Mouse (Mus musculus) brain, embryonic 14.5 days (tissue): ENCODE measurements at regions not wholly inside any gene's neighbourhood (a gene's known extent, or its start where the extent isn't known, plus 50 kb on each side); places are given as distances from the start of the nearest gene placed in this dataset.

ENCODE experiments used
- DNase-seq: peaks from one replicate; pipeline ENCODE4 v3.0.0-alpha.2; 2011; ENCODE audit warnings: low read depth
- CTCF ChIP-seq: fragments of 200-500 bp; IDR thresholded peaks from 2 replicates; pipeline ENCODE4 v1.5.1; 2012; ENCODE audit warnings: inconsistent platforms, mild to moderate bottlenecking, moderate library complexity, borderline replicate concordance; ENCODE audit not compliant: insufficient read depth, insufficient read length; ENCODE audit errors: extremely low read depth
- POLR2A ChIP-seq: fragments of 200-500 bp; IDR thresholded peaks from 2 replicates; pipeline ENCODE4 v1.6.1; 2012; ENCODE audit warnings: mild to moderate bottlenecking, inconsistent platforms, borderline replicate concordance; ENCODE audit not compliant: poor library complexity, insufficient read depth, insufficient read length, severe bottlenecking; ENCODE audit errors: extremely low read depth

DNA sequence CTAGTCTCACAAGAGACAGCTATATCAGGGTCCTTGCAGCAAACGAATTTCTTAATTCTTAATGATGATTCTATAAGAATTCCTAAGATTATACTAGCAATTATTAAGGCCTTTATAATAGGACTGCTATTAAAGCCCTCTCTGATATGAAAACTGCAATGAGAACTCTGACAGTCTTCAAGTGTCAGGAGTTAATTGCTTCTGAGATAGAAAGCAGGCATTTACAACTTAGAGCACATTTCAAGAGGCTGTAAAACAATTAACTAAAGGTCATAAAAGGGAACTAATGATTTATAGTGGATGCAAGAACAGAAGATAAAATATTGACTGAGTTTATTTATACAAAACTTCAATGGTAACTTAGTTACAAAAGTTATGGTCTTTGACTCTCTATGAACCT, 84.9 kb upstream of the Phlpp1 start:
- DNase-seq: no peak
- TF ChIP-seq CTCF: no peak
- TF ChIP-seq POLR2A: no peak

DNA sequence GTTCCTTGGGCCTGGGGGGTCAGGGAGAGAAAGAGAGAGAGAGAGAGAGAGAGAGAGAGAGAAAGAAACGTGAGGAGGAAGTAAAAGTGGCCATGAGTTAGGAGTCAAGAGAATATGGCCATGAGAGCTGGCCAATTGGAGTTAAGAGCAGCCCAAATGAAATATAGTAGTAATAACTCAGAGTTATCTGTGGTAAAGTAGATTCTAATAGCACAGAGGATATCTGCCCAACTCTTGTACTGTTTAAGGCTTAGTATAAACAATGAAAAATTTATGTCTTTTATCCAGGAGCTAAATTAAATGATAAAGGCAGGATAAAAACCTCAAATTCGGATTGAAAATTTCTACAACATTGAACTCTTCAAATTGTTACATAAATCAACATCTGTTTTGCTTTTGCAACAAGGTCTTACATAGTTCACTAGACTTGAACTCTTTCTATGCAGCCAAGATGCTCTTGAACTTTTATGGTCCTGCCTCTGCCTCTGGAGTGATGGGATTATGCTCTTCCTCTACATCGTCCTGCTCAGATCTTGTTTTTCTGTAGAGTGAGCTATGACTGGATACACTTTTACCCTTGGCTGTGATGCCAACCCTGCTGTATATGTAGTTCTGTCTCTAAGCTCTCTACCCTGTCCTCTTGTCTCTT, 78.5 kb upstream of the Phlpp1 start:
- no peak for DNase-seq
- no peak for TF ChIP-seq POLR2A
- no peak for TF ChIP-seq CTCF

DNA sequence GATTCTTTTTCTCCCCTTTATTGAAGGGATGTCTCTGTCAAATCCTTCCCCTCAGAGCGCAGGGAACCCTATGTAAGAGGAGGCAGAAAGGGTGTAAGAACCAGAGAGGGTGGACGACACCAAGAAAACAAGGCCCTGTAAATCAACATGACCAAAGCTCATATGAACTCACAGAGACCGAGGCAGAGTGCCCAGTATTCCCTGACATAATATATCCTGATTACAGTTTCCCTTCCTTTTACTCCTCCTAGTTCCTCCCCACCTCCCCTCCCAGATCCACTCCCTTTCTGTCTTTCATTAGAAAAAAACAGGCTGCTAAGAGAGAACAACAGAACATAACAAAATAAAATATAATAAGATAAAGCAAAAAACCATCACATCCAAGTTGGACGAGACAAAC, 77.7 kb upstream of the Phlpp1 start:
- TF ChIP-seq CTCF (no peak), POLR2A (no peak)
- no peak for DNase-seq

DNA sequence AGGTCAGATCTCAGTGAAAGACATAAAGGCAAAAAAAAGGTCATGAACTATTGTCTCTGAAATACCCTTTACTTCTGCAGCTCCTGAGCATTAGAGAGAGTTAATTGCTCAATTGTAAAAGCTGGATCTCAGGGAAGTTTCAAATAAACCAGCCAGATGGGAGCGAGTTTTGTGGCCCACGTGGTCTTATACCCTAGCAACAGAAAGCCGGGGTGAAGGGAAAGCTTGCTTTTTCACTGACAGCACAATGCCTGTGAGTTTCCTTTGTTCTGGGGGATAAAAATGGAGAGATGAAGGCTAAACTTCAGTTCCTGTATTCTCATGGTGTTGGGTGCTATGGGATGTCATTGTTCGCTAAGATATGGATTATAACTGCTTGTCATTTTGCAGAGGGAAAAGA, 75.2 kb upstream of the Phlpp1 start:
- TF ChIP-seq CTCF: no peak
- peak; percentile 75 for DNase-seq

DNA sequence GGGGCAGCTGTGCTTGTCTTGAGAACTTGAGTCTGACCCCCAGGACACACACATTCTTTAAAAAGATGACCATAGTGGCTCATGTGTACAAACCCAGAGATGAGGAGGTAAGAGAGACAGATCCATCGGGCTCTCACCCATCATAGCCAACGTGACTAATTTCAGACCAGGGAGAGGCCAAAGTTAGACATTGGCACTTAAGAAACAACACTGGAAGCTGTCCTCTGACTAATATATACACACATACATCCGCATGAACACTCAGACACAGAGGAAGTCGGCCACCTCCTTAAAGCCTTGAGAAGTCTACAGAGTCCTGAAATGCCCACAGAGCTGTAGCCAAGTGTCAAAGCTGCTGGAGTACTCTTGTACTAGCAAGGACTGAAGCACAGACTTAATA, 74.4 kb upstream of the Phlpp1 start:
- DNase-seq: no peak
- TF ChIP-seq CTCF (no peak), POLR2A (no peak)

DNA sequence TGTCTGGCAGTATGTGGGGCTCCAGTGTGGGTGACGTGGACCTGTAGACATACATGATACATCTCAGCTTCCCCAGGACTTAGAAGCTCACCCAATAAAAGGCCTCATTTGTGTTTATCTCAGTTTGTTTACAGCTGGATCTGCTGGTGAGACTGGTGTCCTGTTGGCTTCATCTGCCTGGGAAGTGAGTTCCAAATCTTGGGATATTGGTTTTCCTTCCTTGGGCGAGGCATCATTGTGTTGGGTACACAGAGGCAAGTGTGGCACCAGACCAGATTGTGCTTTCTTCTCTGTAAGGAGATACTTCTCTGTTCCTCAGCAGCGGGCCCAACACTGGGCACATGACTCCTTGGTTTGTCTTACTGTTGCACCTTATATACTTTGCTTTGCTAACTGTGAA, 70.9 kb upstream of the Phlpp1 start:
- no peak for DNase-seq
- TF ChIP-seq POLR2A (no peak), CTCF (no peak)

DNA sequence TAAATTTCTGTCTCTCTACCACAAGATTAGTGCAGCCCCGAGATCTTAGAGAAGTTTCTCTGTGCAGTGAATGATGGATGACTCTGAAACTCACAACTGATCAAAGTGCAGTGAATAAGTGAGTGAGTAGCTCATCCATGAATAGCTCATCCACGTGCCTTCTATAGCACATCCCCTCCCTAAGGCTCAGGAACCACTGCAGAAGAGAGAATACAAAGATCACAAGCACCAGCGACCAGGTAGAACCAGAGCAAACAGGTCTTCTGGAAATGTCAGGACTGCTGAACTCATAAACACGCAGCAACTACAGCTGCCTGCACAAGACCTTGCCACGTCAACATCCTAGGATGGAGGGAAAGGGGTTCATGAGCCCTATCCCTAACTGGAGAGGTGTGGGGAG, 69.0 kb upstream of the Phlpp1 start:
- TF ChIP-seq CTCF (no peak), POLR2A (no peak)
- DNase-seq: no peak

DNA sequence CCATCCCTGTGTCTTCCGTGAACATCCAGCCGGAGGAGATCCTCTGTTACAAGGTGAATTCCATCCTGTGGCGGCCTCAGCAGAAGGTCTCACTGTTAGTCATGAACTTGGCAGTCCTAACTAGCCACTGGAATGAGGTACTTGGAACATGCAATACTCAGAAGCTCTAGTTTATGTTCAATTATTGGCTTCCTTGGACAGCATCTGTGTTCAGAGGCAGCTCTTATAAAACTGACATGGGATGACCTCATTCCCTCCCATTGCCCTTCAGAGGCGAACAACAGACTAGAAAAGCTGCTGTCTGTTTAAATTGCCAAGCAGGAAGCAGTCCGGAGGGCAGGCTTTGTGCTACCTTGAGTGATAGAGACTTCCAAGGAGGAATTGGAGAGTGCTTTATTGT, 62.5 kb upstream of the Phlpp1 start:
- DNase-seq: no peak
- TF ChIP-seq POLR2A: no peak
- TF ChIP-seq CTCF: no peak
